Mouse (Mus musculus) heart, embryonic 13.5 days (tissue): Measurements from ENCODE around the gene Akap8l. TPM values are rescaled to one million over a fixed set of nuclear protein-coding genes. Genes with fewer than 3 reads are reported as not detected.
A peak's percentile ranks its signal among the peaks of the same experiment; 100 is the strongest.

Source experiments
- ATAC-seq: fragments of 200-750 bp; cut with Nextera tagmentation; 2 replicates; pipeline ENCODE4 v1.8.0; 2017; ENCODE audit warnings: moderate TSS enrichment; ENCODE audit not compliant: insufficient number of reproducible peaks, low FRiP score, low TSS enrichment; ENCODE audit errors: extremely low read depth
- H3K27ac ChIP-seq: fragments of 300-500 bp; sonication (generic); replicated peaks from 2 replicates; pipeline ENCODE4 v1.5.1; 2015; ENCODE audit warnings: moderate library complexity, mild to moderate bottlenecking, inconsistent platforms
- H3K27me3 ChIP-seq: fragments of 300-500 bp; sonication (generic); replicated peaks from 2 replicates; pipeline ENCODE4 v1.6.1; 2015; ENCODE audit warnings: mild to moderate bottlenecking, inconsistent platforms
- H3K36me3 ChIP-seq: fragments of 300-500 bp; sonication (generic); 2 replicates; pipeline ENCODE4 v1.6.1; 2015; ENCODE audit warnings: mild to moderate bottlenecking, inconsistent platforms
- H3K4me1 ChIP-seq: fragments of 300-500 bp; sonication (generic); 2 replicates; pipeline ENCODE4 v1.6.1; 2015; ENCODE audit warnings: inconsistent platforms
- H3K4me2 ChIP-seq: fragments of 300-500 bp; sonication (generic); 2 replicates; pipeline ENCODE4 v1.6.1; 2015; ENCODE audit warnings: inconsistent platforms, mild to moderate bottlenecking, moderate library complexity
- H3K4me3 ChIP-seq: fragments of 300-500 bp; sonication (generic); 2 replicates; pipeline ENCODE4 v1.5.1; 2015; ENCODE audit warnings: moderate library complexity, mild to moderate bottlenecking, inconsistent platforms
- H3K9ac ChIP-seq: fragments of 300-500 bp; sonication (generic); 2 replicates; pipeline ENCODE4 v1.6.1; 2015; ENCODE audit warnings: inconsistent platforms, mild to moderate bottlenecking, moderate library complexity
- H3K9me3 ChIP-seq: fragments of 300-500 bp; sonication (generic); 2 replicates; pipeline ENCODE4 v1.6.1; 2016; ENCODE audit warnings: inconsistent platforms
- WGBS: fragments of 180-500 bp; shearing (Covaris S2); methylation state at CpG from one replicate; pipeline ENCODE4 v1.1.7; 2015; ENCODE audit warnings: mixed read lengths; 5-methylcytosine and 5-hydroxymethylcytosine counted together
- polyA plus RNA-seq: library from polyadenylated mRNA; unstranded; fragments of >200 nt; fragmentation: Nextera tagmentation; extraction: Ambion mirVana; gene quantifications from 2 replicates; pipeline ENCODE4 v1.2.1, GENCODE M21; 2015

Gene Akap8l
- polyA plus RNA-seq, 1 experiment from 2014 or later, result 84.3 TPM

DNA sequence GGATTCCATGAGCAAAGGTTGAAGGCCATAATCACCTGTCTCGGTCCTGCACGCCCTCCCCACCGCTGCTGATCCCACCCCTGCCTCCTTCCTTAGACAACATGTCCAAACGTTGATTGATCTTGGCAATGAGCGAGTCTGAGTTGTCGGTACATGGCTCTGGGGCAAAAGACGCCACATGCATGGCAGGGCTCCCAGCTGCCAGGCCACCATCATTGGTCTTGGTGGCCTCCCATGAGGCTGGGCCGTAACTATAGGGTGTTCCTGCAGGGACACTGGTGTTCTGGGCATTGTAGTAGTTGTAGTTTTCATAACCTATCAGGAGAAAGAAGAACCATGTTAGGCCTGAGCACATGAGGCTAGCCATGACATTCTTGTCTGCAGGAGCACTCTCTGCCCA, 33.4 kb downstream of the Akap8l start:
- ATAC-seq, result no peak
- H3K4me1 ChIP-seq, result peaks cover 28% of the 10 kb centered on the region
- no peak overlapping the region for H3K27ac ChIP-seq
- H3K4me3 ChIP-seq, result no peak overlapping the region
- H3K27me3 ChIP-seq, result no peaks in the 10 kb centered on the region
- WGBS, result 93% methylated on average over 8 of the region's 8 CpGs
- H3K9ac ChIP-seq, result no peak overlapping the region
- H3K36me3 ChIP-seq, result peaks cover 66% of the 10 kb centered on the region
- H3K4me2 ChIP-seq, result no peak overlapping the region
- no peaks in the 10 kb centered on the region for H3K9me3 ChIP-seq

DNA sequence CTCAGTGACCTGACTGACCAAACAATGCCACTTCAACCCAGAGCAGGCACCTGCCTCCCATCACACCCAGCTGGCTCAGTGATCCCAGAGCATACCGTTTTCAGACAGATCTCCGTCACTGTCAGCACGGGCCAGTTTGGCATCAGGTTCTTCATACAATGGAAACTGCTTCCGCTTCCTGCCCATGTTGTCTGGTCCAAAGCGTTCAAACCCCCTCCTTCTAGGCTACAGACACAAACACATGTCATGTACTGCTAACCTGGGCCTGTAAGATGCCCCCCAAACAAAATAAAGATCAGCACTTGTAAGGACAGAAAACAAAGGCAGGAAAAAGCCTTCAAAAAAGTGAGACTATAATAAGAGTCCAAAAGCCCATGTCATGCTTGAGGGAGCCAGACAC, 34.8 kb downstream of the Akap8l start:
- 88% methylated on average over 5 of the region's 5 CpGs for WGBS
- ATAC-seq, result no peak
- Histone ChIP-seq H3K4me3 (no peak overlapping the region), H3K4me1 (peaks cover 24% of the 10 kb centered on the region), H3K36me3 (peaks cover 81% of the 10 kb centered on the region), H3K9ac (no peak overlapping the region), H3K9me3 (no peaks in the 10 kb centered on the region), H3K27me3 (no peaks in the 10 kb centered on the region), H3K27ac (no peak overlapping the region), H3K4me2 (no peak overlapping the region)

DNA sequence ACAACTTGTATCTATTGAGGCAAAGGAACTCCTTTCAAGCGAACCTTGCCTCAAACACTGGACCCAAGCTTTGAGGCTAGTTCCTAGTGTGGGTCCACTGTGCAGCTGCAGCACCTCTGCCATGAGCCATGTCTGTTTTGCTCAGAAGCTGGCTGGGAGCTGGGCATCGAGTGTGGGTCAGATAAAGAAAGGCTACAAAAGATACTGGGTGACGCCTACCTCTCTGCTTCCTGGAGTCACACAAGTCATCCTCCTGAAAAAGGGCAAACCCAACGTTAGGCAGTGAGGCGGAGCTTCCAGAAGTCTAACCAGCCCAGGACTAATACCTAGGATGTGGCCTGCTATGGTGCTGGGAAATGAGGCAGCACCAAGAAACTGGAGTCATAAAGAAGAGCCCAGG, 36.5 kb downstream of the Akap8l start:
- ATAC-seq, result no peak
- Histone ChIP-seq H3K4me1 (peaks cover 12% of the 10 kb centered on the region), H3K9me3 (no peaks in the 10 kb centered on the region), H3K4me3 (no peak overlapping the region), H3K27me3 (no peaks in the 10 kb centered on the region), H3K36me3 (peaks cover 98% of the 10 kb centered on the region), H3K4me2 (no peak overlapping the region), H3K27ac (no peak overlapping the region), H3K9ac (no peak overlapping the region)
- 65% methylated on average over 5 of the region's 5 CpGs for WGBS

DNA sequence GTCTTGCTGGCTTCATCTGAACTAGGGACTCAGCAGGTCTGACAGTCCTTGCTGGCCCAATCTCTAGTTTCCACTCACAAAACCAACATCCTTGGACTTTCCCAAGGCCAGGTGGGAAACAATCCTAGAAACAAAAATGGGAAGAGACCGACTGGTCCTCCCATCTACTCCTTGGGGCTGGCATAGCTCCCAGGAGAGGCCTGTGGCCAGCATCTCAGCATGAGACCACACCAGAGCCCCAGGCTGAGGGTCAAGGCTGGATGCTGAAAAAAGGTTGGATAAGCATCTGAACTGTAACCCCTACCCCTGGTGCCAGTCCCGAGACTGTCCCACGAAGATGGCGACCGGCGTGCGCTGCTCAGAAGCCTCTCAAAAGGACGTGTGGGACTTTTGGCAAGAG, 37.6 kb downstream of the Akap8l start:
- Histone ChIP-seq H3K9me3 (no peaks in the 10 kb centered on the region), H3K27ac (no peak overlapping the region), H3K4me1 (0 out of 2 replicates have a peak, but pooled peaks cover 1% of the 10 kb centered on the region), H3K9ac (no peak overlapping the region), H3K36me3 (peaks cover 100% of the 10 kb centered on the region), H3K4me3 (no peak overlapping the region), H3K4me2 (no peak overlapping the region), H3K27me3 (no peaks in the 10 kb centered on the region)
- 97% methylated on average over 8 of the region's 8 CpGs for WGBS
- no peak for ATAC-seq

DNA sequence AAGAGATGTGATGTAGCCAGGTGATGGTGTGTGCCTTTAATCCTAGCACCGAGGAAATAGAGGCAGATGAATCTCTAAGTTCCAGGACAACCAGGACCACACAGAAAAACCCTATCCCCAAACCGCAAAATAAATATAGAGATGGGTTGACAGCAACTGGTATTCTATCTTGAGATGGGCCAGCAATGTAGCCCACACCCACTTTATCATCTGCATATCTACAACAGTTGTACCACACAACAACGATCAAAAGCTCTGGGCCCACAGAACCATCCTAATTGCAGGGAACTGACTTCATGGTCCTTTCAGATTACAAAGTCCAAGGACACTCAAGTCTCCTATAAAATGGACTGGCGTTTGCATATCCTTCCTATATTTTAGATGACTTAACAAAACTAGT, 42.4 kb downstream of the Akap8l start:
- H3K9ac ChIP-seq, result no peak overlapping the region
- 84% methylated on average over 4 of the region's 4 CpGs for WGBS
- no peaks in the 10 kb centered on the region for H3K4me1 ChIP-seq
- H3K27ac ChIP-seq, result no peak overlapping the region
- peaks cover 100% of the 10 kb centered on the region for H3K36me3 ChIP-seq
- no peak for ATAC-seq
- no peak overlapping the region for H3K4me2 ChIP-seq
- H3K27me3 ChIP-seq, result no peaks in the 10 kb centered on the region
- no peaks in the 10 kb centered on the region for H3K9me3 ChIP-seq
- no peak overlapping the region for H3K4me3 ChIP-seq

DNA sequence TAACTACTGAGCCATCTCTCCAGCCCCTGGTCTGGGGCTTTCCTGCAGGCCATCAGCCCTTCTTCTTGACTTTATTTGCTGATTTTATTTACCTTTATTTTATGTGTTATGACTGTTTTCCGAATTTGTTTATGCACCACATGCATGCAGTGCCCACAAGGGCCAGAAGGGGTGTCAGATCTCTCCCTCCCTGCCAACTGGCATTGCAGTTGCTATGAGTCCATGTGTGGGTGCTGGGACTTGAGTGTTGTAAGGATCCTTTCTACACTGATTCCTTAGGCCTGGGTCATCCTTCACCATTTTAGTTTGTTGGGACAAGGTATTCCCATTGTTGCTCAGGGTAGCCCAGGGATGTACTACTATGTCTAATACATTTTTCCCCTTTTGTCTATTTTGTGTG, 52.3 kb downstream of the Akap8l start:
- H3K36me3 ChIP-seq, result peaks cover 5% of the 10 kb centered on the region
- H3K4me1 ChIP-seq, result no peaks in the 10 kb centered on the region
- no peak overlapping the region for H3K27ac ChIP-seq
- 86% methylated on average over 1 of the region's 1 CpGs for WGBS
- H3K4me2 ChIP-seq, result no peak overlapping the region
- no peak for ATAC-seq
- no peak overlapping the region for H3K9ac ChIP-seq
- no peaks in the 10 kb centered on the region for H3K27me3 ChIP-seq
- H3K9me3 ChIP-seq, result no peaks in the 10 kb centered on the region
- H3K4me3 ChIP-seq, result no peak overlapping the region

DNA sequence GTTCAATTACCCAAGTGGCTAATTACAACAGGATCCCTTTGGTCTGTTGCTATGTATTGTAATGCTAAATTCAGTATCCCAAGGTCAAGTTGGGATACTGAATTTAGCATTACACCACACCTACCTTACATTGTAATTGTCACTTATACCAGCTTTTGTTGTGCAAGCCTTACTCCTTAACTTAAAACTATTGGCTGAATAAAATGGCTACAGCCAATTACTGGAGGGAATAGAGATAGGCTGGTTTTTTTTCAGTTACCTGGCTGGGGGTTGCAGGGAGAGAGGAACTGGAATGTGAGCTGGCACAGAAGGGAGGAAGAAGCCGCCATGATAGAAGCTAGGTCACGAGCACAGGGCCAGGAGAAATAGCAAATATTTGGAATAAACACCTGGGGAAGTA, 54.5 kb downstream of the Akap8l start:
- H3K4me2 ChIP-seq, result no peak overlapping the region
- no peaks in the 10 kb centered on the region for H3K36me3 ChIP-seq
- H3K9me3 ChIP-seq, result no peaks in the 10 kb centered on the region
- no peaks in the 10 kb centered on the region for H3K27me3 ChIP-seq
- ATAC-seq, result no peak
- 78% methylated on average over 2 of the region's 2 CpGs for WGBS
- no peak overlapping the region for H3K9ac ChIP-seq
- H3K4me3 ChIP-seq, result no peak overlapping the region
- no peak overlapping the region for H3K27ac ChIP-seq
- H3K4me1 ChIP-seq, result no peaks in the 10 kb centered on the region

DNA sequence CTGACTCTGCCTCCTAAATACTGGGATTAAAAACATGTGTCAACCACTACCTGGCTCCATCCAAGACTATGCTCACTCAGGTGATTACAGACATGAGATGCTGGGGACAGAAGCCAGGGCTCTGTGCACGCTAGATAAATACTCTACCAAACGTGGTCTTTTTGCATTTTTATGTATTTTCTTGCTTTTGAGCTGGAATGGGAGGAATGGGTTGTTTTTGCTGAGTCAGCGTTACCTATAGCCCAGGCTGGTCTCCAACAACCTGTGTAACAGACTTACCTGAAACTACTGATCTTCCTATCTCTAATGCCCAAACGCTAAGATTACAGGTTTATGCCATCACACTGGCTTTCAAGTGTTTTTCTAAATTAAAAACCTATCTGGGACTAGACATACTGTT, 55.2 kb downstream of the Akap8l start:
- no peak overlapping the region for H3K4me3 ChIP-seq
- H3K9ac ChIP-seq, result no peak overlapping the region
- no peak overlapping the region for H3K4me2 ChIP-seq
- WGBS, result 69% methylated on average over 4 of the region's 4 CpGs
- no peaks in the 10 kb centered on the region for H3K36me3 ChIP-seq
- H3K4me1 ChIP-seq, result no peaks in the 10 kb centered on the region
- no peak overlapping the region for H3K27ac ChIP-seq
- H3K27me3 ChIP-seq, result no peaks in the 10 kb centered on the region
- no peak for ATAC-seq
- H3K9me3 ChIP-seq, result no peaks in the 10 kb centered on the region

DNA sequence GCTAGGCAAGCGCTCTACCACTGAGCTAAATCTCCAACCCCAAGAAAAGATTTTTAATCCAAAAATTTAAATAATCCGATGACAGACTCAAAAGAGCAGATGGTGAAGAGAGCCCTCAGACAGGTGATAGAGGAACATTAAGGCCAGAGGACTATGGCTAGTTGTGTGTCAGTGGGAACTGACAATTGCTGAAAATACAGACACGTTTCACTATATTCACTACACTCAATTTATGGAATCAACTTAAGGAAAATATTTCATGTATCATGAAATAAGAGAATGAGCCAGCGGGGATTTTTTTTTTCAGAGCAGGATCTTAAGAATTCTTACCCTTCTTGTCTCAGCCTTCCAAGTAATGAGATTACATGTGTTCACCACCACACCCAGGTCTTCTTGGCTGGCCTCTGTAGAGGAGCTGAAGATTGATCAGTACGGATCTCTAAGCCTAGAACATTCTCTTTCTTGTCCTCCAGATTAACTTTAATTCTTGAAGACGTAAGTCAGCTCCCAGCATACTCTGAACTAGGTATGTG, 65.2 kb downstream of the Akap8l start:
- H3K9ac ChIP-seq, result peak overlapping the region; percentile 95
- H3K27ac ChIP-seq, result peak overlapping the region; percentile 99
- peaks cover 33% of the 10 kb centered on the region for H3K4me1 ChIP-seq
- no peaks in the 10 kb centered on the region for H3K27me3 ChIP-seq
- no peaks in the 10 kb centered on the region for H3K9me3 ChIP-seq
- H3K4me2 ChIP-seq, result peak overlapping the region; percentile 85
- ATAC-seq, result no peak
- 43% methylated on average over 6 of the region's 6 CpGs for WGBS
- no peaks in the 10 kb centered on the region for H3K36me3 ChIP-seq
- peak overlapping the region; percentile 77 for H3K4me3 ChIP-seq

DNA sequence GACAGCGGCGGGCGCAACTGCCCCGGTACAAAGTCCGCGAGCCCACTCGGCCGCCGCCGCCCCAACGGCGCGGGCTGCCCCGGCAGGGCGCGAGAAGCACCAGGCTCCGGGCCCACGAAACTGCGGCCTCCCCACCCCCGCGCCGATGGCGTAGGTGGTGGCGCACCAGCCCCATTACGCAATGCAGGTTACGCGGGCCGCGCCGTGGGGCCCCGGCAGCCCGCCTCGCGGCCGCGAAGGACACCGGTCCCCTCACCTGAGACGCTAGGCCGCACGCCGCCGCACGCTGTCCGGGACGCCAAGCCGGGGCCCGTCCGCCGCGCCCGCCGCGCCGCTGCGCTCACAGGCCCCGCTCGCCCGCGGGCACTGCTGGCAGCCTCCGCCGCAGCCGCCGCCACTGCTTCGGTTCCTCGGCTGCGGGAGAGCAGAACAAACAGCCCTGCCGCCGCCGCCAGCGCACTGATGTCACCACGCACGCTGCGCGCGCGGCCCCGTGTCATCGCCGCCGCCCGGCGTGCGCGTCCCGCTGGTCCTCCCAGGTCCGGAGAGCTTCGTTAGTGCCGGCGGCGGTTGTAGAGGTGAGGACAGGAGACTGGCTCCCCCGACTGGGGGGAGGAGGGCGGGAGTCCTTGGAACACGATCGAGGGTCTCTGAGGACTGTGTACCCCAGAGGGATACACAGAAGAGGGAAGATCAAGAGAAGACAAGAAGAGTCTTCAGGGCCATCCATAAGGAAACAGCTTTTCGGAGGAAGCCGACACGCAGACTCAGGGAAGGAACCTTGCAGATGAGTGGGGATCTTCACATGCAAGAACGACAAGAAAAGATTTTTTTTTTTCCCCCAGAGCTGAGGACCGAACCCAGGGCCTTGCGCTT, 65.9 kb downstream of the Akap8l start, which contains the start of gene Brd4:
Gene Brd4, minus strand, starts transcription at position 461 of the 876 bp plus-strand sequence.
- under 1% methylated on average over 81 of the region's 100 CpGs for WGBS
- ATAC-seq, result peak; percentile 82
- H3K4me3 ChIP-seq, result peak within 1 kb of the TSS; percentile 77
- peak within 1 kb of the TSS; percentile 95 for H3K9ac ChIP-seq
- peaks cover 36% of the 10 kb centered on the region for H3K4me1 ChIP-seq
- H3K9me3 ChIP-seq, result no peaks in the 10 kb centered on the region
- H3K36me3 ChIP-seq, result no peaks in the 10 kb centered on the region
- no peaks in the 10 kb centered on the region for H3K27me3 ChIP-seq
- peak within 1 kb of the TSS; percentile 99 for H3K27ac ChIP-seq
- H3K4me2 ChIP-seq, result peak within 1 kb of the TSS; percentile 85

DNA sequence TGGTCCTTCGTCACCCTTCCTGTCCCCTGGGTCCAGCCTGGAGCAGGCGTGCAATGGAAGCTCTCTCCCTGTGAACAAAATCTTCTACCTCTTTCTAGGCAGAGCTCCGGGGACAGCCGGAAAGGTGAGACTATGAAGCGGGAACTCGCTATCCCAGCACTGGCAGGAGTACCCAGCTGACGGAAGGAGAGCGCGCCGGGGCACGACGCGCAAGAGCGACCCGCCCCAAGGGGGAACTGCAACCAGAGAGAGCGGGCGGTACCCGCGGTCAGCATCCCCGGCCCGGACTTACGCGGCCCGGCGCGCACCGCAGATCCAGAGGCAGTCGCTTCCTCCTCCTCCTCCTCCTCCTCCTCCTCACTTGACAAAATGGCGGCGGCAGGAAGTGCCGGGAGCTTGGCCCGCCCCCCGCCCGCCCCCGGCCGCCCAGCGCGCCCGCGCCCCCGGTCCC, 66.6 kb downstream of the Akap8l start:
- H3K4me2 ChIP-seq, result peak overlapping the region; percentile 85
- peak; percentile 58 for ATAC-seq
- no peaks in the 10 kb centered on the region for H3K27me3 ChIP-seq
- H3K9ac ChIP-seq, result peak overlapping the region; percentile 95
- H3K36me3 ChIP-seq, result no peaks in the 10 kb centered on the region
- peak overlapping the region; percentile 99 for H3K27ac ChIP-seq
- under 1% methylated on average over 32 of the region's 41 CpGs for WGBS
- H3K4me3 ChIP-seq, result peak overlapping the region; percentile 77
- peaks cover 36% of the 10 kb centered on the region for H3K4me1 ChIP-seq
- no peaks in the 10 kb centered on the region for H3K9me3 ChIP-seq
